Mouse (Mus musculus) midbrain, embryonic 16.5 days (tissue): ENCODE measurements around the gene Zbtb22. TPM values are rescaled to one million over a fixed set of nuclear protein-coding genes. Genes with fewer than 3 reads are reported as not detected.
"Not testable (repeated sequence)": the region's sequence is repeated elsewhere in the genome, so short reads cannot be mapped to it uniquely, and the experiment has no call there.

Experiments used
- ATAC-seq: fragments of 200-750 bp; cut with Nextera tagmentation; 2 replicates; pipeline ENCODE4 v1.8.0; 2017; ENCODE audit warnings: moderate TSS enrichment
- H3K27ac ChIP-seq: fragments of 300-500 bp; sonication (generic); 2 replicates; pipeline ENCODE4 v1.5.1; 2014; ENCODE audit warnings: mild to moderate bottlenecking, low read length, mixed read lengths
- H3K27me3 ChIP-seq: fragments of 300-500 bp; sonication (generic); 2 replicates; pipeline ENCODE4 v1.6.1; 2014; ENCODE audit warnings: low read depth, low read length, mixed read lengths; ENCODE audit not compliant: control insufficient read depth, insufficient read depth
- H3K36me3 ChIP-seq: fragments of 300-500 bp; sonication (generic); 2 replicates; pipeline ENCODE4 v1.6.1; 2014; ENCODE audit warnings: mild to moderate bottlenecking, low read length, moderate library complexity, mixed read lengths; ENCODE audit not compliant: control insufficient read depth, insufficient read depth
- H3K4me1 ChIP-seq: fragments of 300-500 bp; sonication (generic); 2 replicates; pipeline ENCODE4 v1.6.1; 2014; ENCODE audit warnings: mild to moderate bottlenecking, low read length, mixed read lengths; ENCODE audit not compliant: control insufficient read depth, insufficient read depth
- H3K4me2 ChIP-seq: fragments of 300-500 bp; sonication (generic); 2 replicates; pipeline ENCODE4 v1.6.1; 2014; ENCODE audit warnings: mild to moderate bottlenecking, low read length, mixed read lengths
- H3K4me3 ChIP-seq: fragments of 300-500 bp; sonication (generic); 2 replicates; pipeline ENCODE4 v1.5.1; 2014; ENCODE audit warnings: low read depth, mild to moderate bottlenecking, low read length, moderate library complexity, mixed read lengths
- H3K9ac ChIP-seq: fragments of 300-500 bp; sonication (generic); 2 replicates; pipeline ENCODE4 v1.6.1; 2014; ENCODE audit warnings: low read depth, low read length, mixed read lengths
- H3K9me3 ChIP-seq: fragments of 300-500 bp; sonication (generic); replicated peaks from 2 replicates; pipeline ENCODE4 v1.6.1; 2014; ENCODE audit warnings: mild to moderate bottlenecking, low read length, mixed read lengths; ENCODE audit not compliant: control insufficient read depth, poor library complexity, severe bottlenecking
- WGBS: fragments of 180-500 bp; shearing (Covaris S2); extraction: QIAGEN DNeasy Blood & Tissue Kit; methylation state at CpG from one replicate; pipeline ENCODE4 v1.1.7; 2014; 5-methylcytosine and 5-hydroxymethylcytosine counted together
- polyA plus RNA-seq: library from polyadenylated mRNA; unstranded; fragments of >200 nt; fragmentation: Nextera tagmentation; extraction: Ambion mirVana; gene quantifications from 2 replicates; pipeline ENCODE4 v1.2.1, GENCODE M21; 2015

Zbtb22 gene
- polyA plus RNA-seq, 1 experiment from 2014 or later = 16.8 TPM

DNA sequence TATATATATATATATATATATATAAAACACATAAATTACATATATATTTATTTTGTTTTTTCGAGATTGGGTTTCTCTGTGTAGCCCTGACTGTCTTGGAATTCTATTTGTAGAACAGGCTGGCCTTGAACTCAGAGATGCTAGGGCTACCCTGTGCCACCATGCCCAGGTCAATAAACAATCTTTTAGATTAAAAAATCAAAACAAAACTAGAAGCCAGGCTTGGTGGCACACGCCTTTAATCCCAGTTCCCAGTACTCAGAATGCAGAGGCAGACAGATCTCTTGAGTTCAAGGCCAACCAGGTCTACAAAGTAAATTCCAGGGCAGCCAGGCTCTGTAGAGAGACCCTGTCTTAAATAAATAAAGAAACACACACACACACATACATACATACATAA is 24.3 kb upstream of the Zbtb22 start:
- Histone ChIP-seq H3K27ac (no peak overlapping the region), H3K9me3 (no peaks in the 10 kb centered on the region)
- 64% methylated on average over 2 of the region's 2 CpGs for WGBS

DNA sequence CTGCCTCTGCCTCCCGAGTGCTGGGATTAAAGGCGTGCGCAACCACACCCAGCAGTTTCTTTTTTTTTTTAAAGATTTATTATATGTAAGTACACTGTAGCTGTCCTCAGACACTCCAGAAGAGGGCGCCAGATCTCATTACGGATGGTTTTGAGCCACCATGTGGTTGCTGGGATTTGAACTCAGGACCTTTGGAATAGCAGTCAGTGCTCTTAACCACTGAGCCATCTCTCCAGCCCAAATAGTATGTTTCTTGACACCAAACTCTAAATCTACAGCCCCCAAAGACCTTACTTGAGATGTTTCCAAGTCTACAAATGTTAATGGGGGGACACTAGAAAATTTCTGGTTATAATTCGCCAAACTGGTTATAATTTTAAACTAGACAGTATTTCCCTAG is 23.8 kb upstream of the Zbtb22 start:
- not testable (repeated sequence) for H3K9me3 ChIP-seq, H3K36me3 ChIP-seq, H3K27ac ChIP-seq, H3K4me3 ChIP-seq, H3K9ac ChIP-seq, H3K27me3 ChIP-seq, H3K4me2 ChIP-seq, H3K4me1 ChIP-seq, ATAC-seq
- WGBS = 72% methylated on average over 6 of the region's 6 CpGs

More for the DNA sequence above, 24.3 kb upstream of the Zbtb22 start:
- H3K4me2 ChIP-seq = no peak overlapping the region
- no peak for ATAC-seq
- H3K27me3 ChIP-seq = no peaks in the 10 kb centered on the region
- no peaks in the 10 kb centered on the region for H3K36me3 ChIP-seq
- H3K4me3 ChIP-seq = no peak overlapping the region
- no peak overlapping the region for H3K9ac ChIP-seq
- H3K4me1 ChIP-seq = no peaks in the 10 kb centered on the region

DNA sequence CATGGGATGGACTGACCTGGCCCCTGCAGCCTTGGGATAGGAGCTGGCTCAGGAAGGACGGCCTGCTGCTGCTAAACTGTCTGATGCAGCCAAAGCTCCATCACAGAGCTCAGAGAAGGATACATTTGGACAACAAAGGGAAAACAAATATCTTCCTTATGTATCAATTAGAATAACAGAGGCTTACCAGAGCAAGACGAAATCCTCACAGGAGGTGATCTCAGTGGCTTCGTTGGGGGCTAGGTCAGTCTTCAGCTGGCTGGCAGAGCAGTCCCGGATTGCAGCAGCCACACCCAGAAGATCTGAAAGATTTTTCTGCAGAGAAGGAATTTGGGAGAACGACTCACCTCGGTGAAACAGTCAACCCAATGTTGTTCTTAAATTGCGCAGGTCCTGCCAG is 23.3 kb upstream of the Zbtb22 start:
- no peaks in the 10 kb centered on the region for H3K27me3 ChIP-seq
- no peaks in the 10 kb centered on the region for H3K9me3 ChIP-seq
- no peak overlapping the region for H3K9ac ChIP-seq
- no peak overlapping the region for H3K4me2 ChIP-seq
- H3K4me3 ChIP-seq = no peak overlapping the region
- no peak overlapping the region for H3K27ac ChIP-seq
- no peaks in the 10 kb centered on the region for H3K4me1 ChIP-seq
- no peak for ATAC-seq
- 11% methylated on average over 7 of the region's 7 CpGs for WGBS
- H3K36me3 ChIP-seq = no peaks in the 10 kb centered on the region

DNA sequence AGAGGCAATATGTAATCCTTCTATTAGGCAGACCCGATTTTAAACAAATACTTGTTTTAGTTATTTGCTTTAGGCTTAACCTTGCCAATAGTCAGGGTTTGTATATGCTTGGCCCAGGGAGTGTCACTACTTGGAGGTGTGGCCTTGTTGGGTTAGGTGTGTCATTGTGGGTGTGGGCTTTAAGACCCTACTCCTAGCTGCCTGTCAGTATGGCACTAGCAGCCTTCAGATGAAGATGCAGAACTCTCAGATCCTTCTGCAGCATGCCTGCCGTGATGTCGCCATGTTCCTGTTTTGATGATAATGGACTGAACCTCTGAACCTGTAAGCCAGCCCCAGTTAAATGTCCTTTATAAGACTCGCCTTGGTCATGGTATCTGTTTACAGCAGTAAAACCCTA is 22.7 kb upstream of the Zbtb22 start:
- not testable (repeated sequence) for H3K9me3 ChIP-seq, H3K27ac ChIP-seq, H3K4me1 ChIP-seq, ATAC-seq, H3K4me3 ChIP-seq, H3K9ac ChIP-seq, H3K27me3 ChIP-seq, H3K36me3 ChIP-seq, H3K4me2 ChIP-seq
- WGBS = 82% methylated on average over 4 of the region's 4 CpGs

DNA sequence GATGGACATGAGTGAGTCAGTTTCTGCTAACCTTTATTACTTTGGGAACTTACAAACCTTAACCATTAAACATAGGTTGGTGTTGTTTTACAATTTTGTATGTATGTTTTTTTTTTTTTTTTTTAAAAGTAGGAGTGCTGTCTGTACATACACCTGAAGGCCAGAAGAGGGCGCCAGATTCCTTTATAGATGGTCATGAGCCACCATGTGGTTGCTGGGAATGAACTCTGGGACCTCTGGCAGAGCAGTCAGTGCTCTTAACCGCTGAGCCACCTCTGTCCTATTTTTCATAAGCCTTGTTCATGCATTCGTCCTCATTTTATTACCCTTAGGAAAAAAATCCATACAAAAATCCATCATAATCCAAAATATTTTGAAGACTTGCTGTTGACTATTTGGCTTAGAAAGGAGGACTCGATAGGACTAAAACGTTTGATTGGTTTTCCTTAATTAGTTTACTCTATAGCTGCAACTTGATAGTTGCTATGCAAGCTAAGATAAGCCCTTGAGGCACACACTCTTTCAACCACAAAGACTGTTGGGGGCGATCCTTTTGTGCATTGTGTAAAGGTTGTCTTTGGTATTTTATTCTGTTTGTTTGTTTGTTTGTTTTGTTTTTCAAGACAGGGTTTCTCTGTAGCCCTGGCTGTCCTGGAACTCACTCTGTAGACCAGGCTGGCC is 18.4 kb upstream of the Zbtb22 start:
- Histone ChIP-seq H3K36me3 (no peaks in the 10 kb centered on the region), H3K9me3 (no peaks in the 10 kb centered on the region), H3K4me1 (no peaks in the 10 kb centered on the region), H3K4me2 (no peak overlapping the region), H3K4me3 (no peak overlapping the region), H3K9ac (no peak overlapping the region), H3K27ac (no peak overlapping the region), H3K27me3 (no peaks in the 10 kb centered on the region)
- 47% methylated on average over 6 of the region's 6 CpGs for WGBS
- no peak for ATAC-seq

DNA sequence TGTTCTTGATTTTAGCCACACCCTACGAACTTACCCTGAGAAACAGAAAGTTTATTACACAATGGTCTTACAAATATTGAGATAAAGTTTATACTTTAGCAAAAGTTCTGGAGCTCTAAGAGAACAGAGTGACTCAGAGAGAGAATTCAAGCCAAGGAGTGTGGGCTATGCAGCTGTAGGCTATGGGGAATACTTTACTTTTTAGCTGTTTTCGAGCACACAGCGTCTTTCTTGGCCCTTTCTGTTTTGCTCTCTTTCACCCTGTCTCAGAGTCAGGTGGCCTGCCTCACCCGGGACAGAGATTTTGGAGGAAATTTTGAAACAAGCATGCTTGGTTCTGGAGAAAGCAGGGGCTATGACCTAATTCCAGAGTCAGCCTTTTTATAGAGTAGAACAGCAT is 17.5 kb upstream of the Zbtb22 start:
- H3K4me2 ChIP-seq, ATAC-seq, H3K4me3 ChIP-seq, H3K9me3 ChIP-seq, H3K27me3 ChIP-seq, H3K27ac ChIP-seq, H3K9ac ChIP-seq, H3K36me3 ChIP-seq, H3K4me1 ChIP-seq: not testable (repeated sequence)
- 85% methylated on average over 4 of the region's 4 CpGs for WGBS

DNA sequence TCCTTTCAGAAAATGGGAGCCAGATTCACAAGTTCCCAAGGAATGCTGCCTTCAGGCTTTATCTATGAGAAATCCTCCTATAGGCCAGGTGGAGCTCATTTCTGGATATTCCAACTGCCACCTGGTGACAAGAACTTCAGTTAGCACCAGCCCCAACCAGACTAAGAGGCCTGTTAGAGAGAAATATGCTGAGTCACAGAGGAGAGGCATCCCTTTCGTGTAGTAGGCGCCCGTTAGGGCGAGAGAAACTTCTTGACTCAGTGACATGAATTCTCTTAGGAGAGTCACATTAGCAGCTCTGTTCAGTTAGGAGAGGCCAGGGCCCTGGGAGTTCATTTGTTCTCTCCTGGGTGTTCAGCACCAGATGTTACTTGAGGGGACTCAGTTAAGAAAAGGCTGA is 16.1 kb upstream of the Zbtb22 start:
- H3K4me2 ChIP-seq = no peak overlapping the region
- H3K4me1 ChIP-seq = no peaks in the 10 kb centered on the region
- H3K4me3 ChIP-seq = no peak overlapping the region
- 84% methylated on average over 4 of the region's 4 CpGs for WGBS
- no peaks in the 10 kb centered on the region for H3K27me3 ChIP-seq
- H3K9ac ChIP-seq = no peak overlapping the region
- no peaks in the 10 kb centered on the region for H3K36me3 ChIP-seq
- no peaks in the 10 kb centered on the region for H3K9me3 ChIP-seq
- ATAC-seq = no peak
- no peak overlapping the region for H3K27ac ChIP-seq

DNA sequence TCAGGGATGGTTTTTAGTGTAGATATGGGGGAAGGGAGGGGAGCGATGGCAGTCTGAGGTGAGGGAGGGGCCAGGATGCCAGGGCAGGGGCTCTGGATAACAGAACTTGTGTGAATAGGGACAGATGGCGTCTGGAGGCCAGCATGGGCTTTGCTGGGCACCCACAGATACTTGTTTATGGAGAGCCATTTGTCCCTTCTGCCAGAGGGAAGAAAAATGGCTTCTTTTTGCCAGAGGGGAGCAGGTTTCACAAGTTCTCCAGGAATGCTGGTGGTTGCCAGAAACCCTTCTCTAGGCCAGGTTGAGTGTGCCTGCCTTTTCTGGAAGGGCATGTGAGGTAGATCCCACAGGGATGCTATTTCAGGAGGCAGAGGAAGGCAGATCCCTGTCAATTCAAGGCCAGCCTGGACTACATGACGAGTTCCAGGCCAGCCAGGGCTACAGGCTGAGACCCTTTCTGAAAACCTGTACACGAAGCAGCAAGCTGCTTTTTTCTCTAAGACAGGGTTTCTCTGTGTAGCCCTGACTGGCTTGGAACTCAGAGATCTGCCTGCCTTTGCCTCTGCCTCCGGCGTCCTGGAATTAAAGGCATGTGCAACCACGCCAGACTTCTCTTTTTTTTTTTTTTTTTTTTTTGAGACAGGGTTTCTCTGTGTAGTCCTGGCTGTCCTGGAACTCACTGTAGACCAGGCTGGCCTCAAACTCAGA is 15.3 kb upstream of the Zbtb22 start:
- H3K9ac ChIP-seq = no peak overlapping the region
- H3K4me1 ChIP-seq = no peaks in the 10 kb centered on the region
- H3K27ac ChIP-seq = no peak overlapping the region
- no peaks in the 10 kb centered on the region for H3K36me3 ChIP-seq
- 74% methylated on average over 7 of the region's 7 CpGs for WGBS
- H3K4me2 ChIP-seq = no peak overlapping the region
- H3K4me3 ChIP-seq = no peak overlapping the region
- H3K27me3 ChIP-seq = no peaks in the 10 kb centered on the region
- ATAC-seq = no peak
- H3K9me3 ChIP-seq = no peaks in the 10 kb centered on the region

DNA sequence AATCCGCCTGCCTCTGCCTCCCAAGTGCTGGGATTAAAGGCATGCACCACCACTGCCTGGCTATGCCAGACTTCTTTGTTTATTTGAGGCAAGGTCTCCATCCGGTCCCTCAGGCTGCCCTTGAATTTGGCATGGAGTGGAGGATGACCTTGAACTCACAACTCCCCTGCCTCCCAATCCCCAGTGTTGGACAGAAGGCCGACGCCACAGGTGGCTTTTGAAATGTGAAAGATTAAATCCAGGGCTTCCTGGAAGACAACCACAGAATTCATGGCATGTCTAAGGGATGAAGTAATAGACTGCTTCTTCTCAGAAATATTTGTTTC is 14.8 kb upstream of the Zbtb22 start:
- Histone ChIP-seq H3K27ac (no peak overlapping the region), H3K4me1 (no peaks in the 10 kb centered on the region), H3K9me3 (no peaks in the 10 kb centered on the region), H3K9ac (no peak overlapping the region), H3K27me3 (no peaks in the 10 kb centered on the region), H3K4me3 (no peak overlapping the region), H3K36me3 (no peaks in the 10 kb centered on the region), H3K4me2 (no peak overlapping the region)
- 88% methylated on average over 4 of the region's 4 CpGs for WGBS
- no peak for ATAC-seq
